Mouse (Mus musculus): ENCODE data around the gene Olfr91. TPM values are rescaled to one million over a fixed set of nuclear protein-coding genes. Genes with fewer than 3 reads are reported as not detected.
A peak's percentile ranks its signal among the peaks of the same experiment; 100 is the strongest.

Olfr91 gene
- total RNA-seq, 1 experiment from 2014 or later, result not detected

GRCm38 (mm10) chr17:37061435-37061834, 36.6 kb downstream of the Olfr91 start:
- DNase-seq, result no peak

- no peak for DNase-seq
These were observed 41.1 kb downstream of the Olfr91 start for GRCm38 (mm10) chr17:37056957-37057356.

- no peak for DNase-seq
These were observed 46.3 kb downstream of the Olfr91 start for GRCm38 (mm10) chr17:37051745-37052144.

- no peak for DNase-seq
These were observed 47.2 kb downstream of the Olfr91 start for GRCm38 (mm10) chr17:37050876-37051275.

GRCm38 (mm10) chr17:37050399-37050798, 47.7 kb downstream of the Olfr91 start:
- peak; percentile 83 for DNase-seq

- DNase-seq, result peak; percentile 79
These were observed 48.3 kb downstream of the Olfr91 start for GRCm38 (mm10) chr17:37049570-37050310.

GRCm38 (mm10) chr17:37048383-37048782, 49.7 kb downstream of the Olfr91 start:
- no peak for DNase-seq

- DNase-seq, result no peak
These were observed 50.1 kb downstream of the Olfr91 start for GRCm38 (mm10) chr17:37047981-37048380.

- DNase-seq, result no peak
These were observed 50.6 kb downstream of the Olfr91 start for GRCm38 (mm10) chr17:37047332-37047976.

GRCm38 (mm10) chr17:37046312-37047112, 51.6 kb downstream of the Olfr91 start:
- peak; percentile 65 for DNase-seq

GRCm38 (mm10) chr17:37045611-37046311, 52.3 kb downstream of the Olfr91 start, which contains the start of gene Gabbr1:
Gabbr1 (plus strand) TSS chr17:37045966.
- peak; percentile 87 for DNase-seq

- no peak for DNase-seq
These were observed 53.3 kb downstream of the Olfr91 start for GRCm38 (mm10) chr17:37044651-37045244.

Other genes with a start within 250 kb of the Olfr91 start
- gene Trim15, start 231.1 kb downstream of the Olfr91 start, total RNA-seq (2021), result not detected in 2 replicates
- gene Trim10, start 228.7 kb downstream of the Olfr91 start, total RNA-seq (2021), result 1.3 and 6.7 TPM in 2 replicates
- not detected in 2 replicates for gene Trim40, start 208.2 kb downstream of the Olfr91 start, total RNA-seq (2021)
- not detected in 2 replicates for gene Trim31, start 200.2 kb downstream of the Olfr91 start, total RNA-seq (2021)
- gene Rnf39, start 155.4 kb downstream of the Olfr91 start, total RNA-seq (2021), result 0.45 and 1.1 TPM in 2 replicates
- gene Ppp1r11, start 146.5 kb downstream of the Olfr91 start, total RNA-seq (2021), result 77.1 and 81.0 TPM in 2 replicates
- gene Znrd1, start 139.7 kb downstream of the Olfr91 start, total RNA-seq (2021), result 36.5 and 39.8 TPM in 2 replicates
- 10.6 and 10.9 TPM in 2 replicates for gene Znrd1as, start 139.7 kb downstream of the Olfr91 start, total RNA-seq (2021)
- not detected in 2 replicates for gene 2410137M14Rik, start 117.0 kb downstream of the Olfr91 start, total RNA-seq (2021)
- 0.34 TPM in 1 of 2 replicates, not detected in the other for gene H2-M5, start 108.7 kb downstream of the Olfr91 start, total RNA-seq (2021)
- 4.1 and 4.5 TPM in 2 replicates for gene Zfp57, start 97.1 kb downstream of the Olfr91 start, total RNA-seq (2021)
- not detected in 2 replicates for gene Mog, start 74.9 kb downstream of the Olfr91 start, total RNA-seq (2021)
- gene Gabbr1, start 52.3 kb downstream of the Olfr91 start, total RNA-seq (2021), result 24.2 and 32.7 TPM in 2 replicates
- gene Olfr90, start 9.8 kb downstream of the Olfr91 start, total RNA-seq (2021), result not detected in 2 replicates
- gene Olfr92, start 21.8 kb upstream of the Olfr91 start, total RNA-seq (2021), result not detected in 2 replicates
- not detected in 2 replicates for gene Olfr93, start 63.2 kb upstream of the Olfr91 start, total RNA-seq (2021)
- 3.4 TPM in 1 of 2 replicates, not detected in the other for gene Ubd, start 95.6 kb upstream of the Olfr91 start, total RNA-seq (2021)
- not detected in 2 replicates for gene Olfr94, start 102.7 kb upstream of the Olfr91 start, total RNA-seq (2021)
- gene Olfr95, start 114.8 kb upstream of the Olfr91 start, total RNA-seq (2021), result not detected in 2 replicates
- gene Olfr96, start 121.9 kb upstream of the Olfr91 start, total RNA-seq (2021), result not detected in 2 replicates
- not detected in 2 replicates for gene Olfr97, start 139.1 kb upstream of the Olfr91 start, total RNA-seq (2021)
- not detected in 2 replicates for gene Olfr98, start 165.5 kb upstream of the Olfr91 start, total RNA-seq (2021)
- gene H2-M3, start 171.9 kb upstream of the Olfr91 start, total RNA-seq (2021), result 3.3 and 5.9 TPM in 2 replicates
- gene Olfr99, start 185.2 kb upstream of the Olfr91 start, total RNA-seq (2021), result not detected in 2 replicates
- gene Olfr101, start 206.0 kb upstream of the Olfr91 start, total RNA-seq (2021), result not detected in 2 replicates
- not detected in 2 replicates for gene Olfr102, start 218.8 kb upstream of the Olfr91 start, total RNA-seq (2021)
- gene Olfr103, start 241.4 kb upstream of the Olfr91 start, total RNA-seq (2021), result not detected in 2 replicates

Measured in adrenal gland, postnatal 14 days (tissue).